Mouse (Mus musculus) left cerebral cortex, postnatal 14 days (tissue): Measurements from ENCODE around the gene Rrp1. TPM values are rescaled to one million over a fixed set of nuclear protein-coding genes. Genes with fewer than 3 reads are reported as not detected.

ENCODE experiments used
- DNase-seq, 2 experiments: peaks; one replicate each; pipeline ENCODE4 v3.0.0; 2021 to 2022; ENCODE audit warnings: low spot score in 2 of 2, mixed read lengths in 1 of 2
- intact Hi-C: fragments of 180-260 bp; cut with DNase I; formaldehyde crosslinking; loops from one replicate; pipeline ENCODE4 v1.15.1; 2025
- long read RNA-seq, 2 experiments: library from polyadenylated mRNA; stranded (forward); transcript quantifications; one replicate each; pipeline ENCODE4 v2.0.0; 2021
- total RNA-seq, 2 experiments: library from RNA; stranded (reverse); gene quantifications; 2 replicates each; pipeline ENCODE4 v1.2.3; 2021

Gene Rrp1
- 100 to 1,000 TPM; 355 to 365 TPM for total RNA-seq
- long read RNA-seq, experiment 1, partial matches to known transcripts, result 17 of 45 reads
- long read RNA-seq, experiment 1, other reads (novel, unspliced or antisense), result 28 of 45 reads
- long read RNA-seq, experiment 2, partial matches to known transcripts, result 16 of 42 reads
- long read RNA-seq, experiment 2, other reads (novel, unspliced or antisense), result 26 of 42 reads

DNA sequence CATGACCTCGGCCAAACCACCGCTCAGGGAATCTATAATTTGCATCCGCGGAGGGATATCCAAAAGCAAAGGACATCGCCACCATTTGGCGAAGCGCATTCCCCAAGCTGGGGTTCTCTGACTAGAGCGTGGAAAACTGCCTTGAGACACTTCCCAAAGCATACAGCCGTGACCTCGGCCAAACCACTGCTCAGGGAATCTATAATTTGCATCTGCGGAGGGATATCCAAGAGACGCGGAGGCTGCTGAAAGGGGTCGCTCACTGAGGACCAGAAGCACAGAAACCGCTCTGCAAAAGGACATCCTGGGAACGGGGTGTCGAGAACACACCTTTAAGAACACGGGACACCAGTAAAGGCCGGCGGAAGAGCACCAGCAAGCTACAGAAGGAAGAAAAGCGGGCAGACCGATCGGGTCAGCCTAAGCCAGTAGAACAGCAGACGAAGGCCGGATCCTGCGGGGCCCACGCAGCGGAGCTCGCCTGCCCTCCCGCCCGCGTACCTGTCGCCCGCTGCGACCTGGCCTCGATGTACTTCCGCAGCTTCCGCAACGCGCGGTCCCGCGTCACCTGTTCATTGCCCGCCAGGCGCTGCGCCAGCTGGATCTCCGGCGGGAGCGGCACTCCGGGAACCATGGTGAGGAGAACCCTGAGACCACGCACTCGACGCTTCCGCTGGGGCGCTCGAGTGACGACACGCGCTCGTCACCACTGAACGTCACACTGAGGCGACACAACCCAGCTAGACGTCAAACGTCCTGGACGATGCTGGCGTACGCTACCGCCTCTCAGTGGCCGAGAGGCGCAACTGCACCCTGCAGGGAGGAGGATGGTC is at the start of gene Rrp1:
Gene Rrp1 (minus strand): TSS at position 725 of the 833 bp plus-strand sequence.
- intact Hi-C loops, result no loop called here
- DNase-seq, result peak; percentile 97 to 98

DNA sequence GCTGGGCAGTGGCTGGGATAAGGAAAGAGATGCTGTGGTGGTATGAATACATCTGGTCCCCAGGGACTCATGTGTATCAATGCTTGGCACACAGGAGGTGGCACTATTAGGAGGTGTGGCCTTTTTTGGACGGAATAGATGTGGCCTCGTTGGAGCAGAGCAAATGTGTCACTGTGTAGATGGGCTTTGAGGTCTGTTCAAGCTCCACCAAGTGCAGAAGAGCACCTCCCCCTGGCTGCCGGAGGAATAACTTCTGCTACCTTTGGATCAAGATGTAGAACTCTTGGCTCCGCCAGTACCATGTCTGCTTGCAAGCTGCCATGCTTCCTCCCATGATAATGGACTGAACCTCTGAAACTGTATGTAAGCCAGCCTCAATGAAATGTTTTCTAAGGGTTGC is 48.9 kb upstream of the Rrp1 start:
- no peak for DNase-seq
- intact Hi-C loops, result no loop called here

DNA sequence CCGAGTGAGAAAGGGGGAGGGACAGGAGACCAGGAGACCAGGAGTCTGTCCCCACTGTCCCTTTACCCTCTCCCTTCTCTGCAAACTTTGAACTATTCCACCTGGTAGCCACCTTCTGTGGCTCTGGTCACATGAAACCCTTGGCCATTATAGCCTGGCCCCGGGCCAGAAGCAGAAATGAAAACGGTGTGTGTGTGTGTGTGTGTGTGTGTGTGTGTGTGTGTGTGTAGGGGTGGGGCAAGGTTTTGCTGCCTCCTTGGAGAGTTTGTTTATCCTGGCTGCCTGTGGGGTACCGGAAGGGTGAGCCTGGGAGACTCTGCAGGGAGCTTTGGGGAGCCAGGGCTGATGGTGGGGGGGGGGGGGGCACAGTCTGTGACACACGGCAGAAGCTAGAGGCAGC is 47.6 kb upstream of the Rrp1 start:
- DNase-seq, result no peak
- intact Hi-C loops, result no loop called here

DNA sequence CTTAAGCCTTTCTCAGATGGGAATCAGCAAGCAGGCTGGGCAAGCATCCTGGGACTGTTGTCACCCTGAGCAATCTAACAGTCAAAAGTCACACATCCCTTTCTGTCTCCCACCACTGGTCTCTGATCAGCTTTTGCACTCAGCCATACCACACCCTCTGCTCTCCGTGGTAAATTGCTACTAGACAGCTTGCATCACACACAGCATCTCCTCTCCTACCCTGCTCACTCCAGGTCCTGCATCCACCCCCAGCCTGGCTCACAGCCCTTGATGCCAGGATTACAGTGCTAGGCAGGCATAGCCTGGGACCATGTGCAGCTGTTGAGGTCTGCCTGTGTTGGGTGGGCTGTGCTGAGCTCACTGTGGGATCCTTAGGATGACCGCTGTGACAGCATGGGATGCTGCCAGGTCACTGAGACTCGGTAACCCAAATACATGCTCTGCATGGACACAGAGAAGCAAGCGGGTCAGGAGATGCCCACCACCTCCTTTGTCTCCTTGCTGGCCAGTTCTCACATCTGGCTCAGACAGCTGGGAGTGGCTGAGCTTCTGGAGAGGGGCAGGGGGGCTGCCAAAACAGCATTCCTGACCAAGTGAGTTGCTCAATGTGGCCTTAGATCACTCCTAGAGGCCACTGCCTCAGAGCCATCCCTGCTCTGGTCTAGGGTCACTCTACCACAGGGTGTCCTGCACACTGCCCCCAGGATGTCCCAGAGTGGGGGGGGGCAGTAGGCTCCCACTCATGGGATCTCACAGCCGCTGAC is 45.7 kb upstream of the Rrp1 start:
- intact Hi-C loops, result no loop called here
- DNase-seq, result peak in 1 of 2 experiments; percentile 56

GRCm38 (mm10) chr10:78457495-78458347 is 44.9 kb upstream of the Rrp1 start:
- DNase-seq, result peak; percentile 41 to 69
- intact Hi-C loops, result no loop called here

DNA sequence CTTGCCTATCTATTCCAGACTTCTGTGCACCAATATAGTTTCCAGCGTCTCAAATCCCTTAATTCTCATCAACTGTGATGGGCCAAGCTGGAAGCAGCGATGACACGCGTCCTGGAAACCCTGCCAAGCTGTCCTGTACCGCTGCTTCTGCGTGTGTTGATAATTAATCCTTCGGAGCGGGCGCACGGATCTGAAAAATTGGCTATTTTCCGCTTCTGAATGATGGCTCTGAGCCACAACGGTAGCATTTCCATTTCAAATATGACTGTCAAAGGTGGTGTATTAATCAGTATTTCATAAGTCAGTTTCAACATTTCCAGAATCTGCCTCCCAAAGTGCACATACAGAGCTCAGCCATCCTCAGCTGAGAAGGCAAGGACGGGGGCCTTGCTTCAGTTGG is 43.9 kb upstream of the Rrp1 start:
- intact Hi-C loops, result no loop called here
- no peak for DNase-seq

GRCm38 (mm10) chr10:78452641-78453040 is 39.8 kb upstream of the Rrp1 start:
- DNase-seq, result peak in 1 of 2 experiments; percentile 16

DNA sequence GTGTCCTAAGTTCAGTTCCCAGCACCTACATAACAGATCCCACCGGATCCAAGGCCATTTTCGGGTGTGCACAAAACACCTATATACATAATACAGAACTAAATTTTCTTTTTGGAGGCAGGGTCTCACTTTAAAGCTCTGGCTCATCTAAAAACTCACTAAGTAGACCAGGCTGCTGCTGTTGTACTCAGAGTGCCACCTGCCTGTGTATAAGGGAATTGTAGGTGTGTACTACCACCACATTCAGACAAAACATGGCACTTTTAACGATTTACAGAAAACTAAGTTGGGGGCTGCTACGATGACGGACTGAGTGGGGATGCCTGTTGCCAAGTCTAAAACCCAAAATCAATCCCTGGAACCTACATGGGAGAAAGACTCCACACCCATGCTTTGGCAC is 37.9 kb upstream of the Rrp1 start:
- intact Hi-C loops, result no loop called here
- no peak for DNase-seq

More at GRCm38 (mm10) chr10:78452641-78453040, 39.8 kb upstream of the Rrp1 start:
- intact Hi-C loops, result no loop called here

- intact Hi-C loops, result no loop called here
- DNase-seq, result no peak
These were observed 34.6 kb upstream of the Rrp1 start for GRCm38 (mm10) chr10:78447396-78447795.

- intact Hi-C loops, result no loop called here
- no peak for DNase-seq
These were observed 33.4 kb upstream of the Rrp1 start for GRCm38 (mm10) chr10:78446195-78446594.

- intact Hi-C loops, result no loop called here
- no peak for DNase-seq
These were observed 29.4 kb upstream of the Rrp1 start for GRCm38 (mm10) chr10:78442292-78442691.

- DNase-seq, result no peak
- intact Hi-C loops, result no loop called here
These were observed 28.8 kb upstream of the Rrp1 start for GRCm38 (mm10) chr10:78441606-78442005.

GRCm38 (mm10) chr10:78440812-78441211 is 28.0 kb upstream of the Rrp1 start:
- DNase-seq, result peak in 1 of 2 experiments; percentile 20
- intact Hi-C loops, result no loop called here

GRCm38 (mm10) chr10:78439990-78440389 is 27.1 kb upstream of the Rrp1 start:
- DNase-seq, result no peak
- intact Hi-C loops, result loop anchor here (2.0 to 10.0 kb wide), 2 partner anchors 47 to 165 kb away; no protein-coding TSS in a partner anchor

DNA sequence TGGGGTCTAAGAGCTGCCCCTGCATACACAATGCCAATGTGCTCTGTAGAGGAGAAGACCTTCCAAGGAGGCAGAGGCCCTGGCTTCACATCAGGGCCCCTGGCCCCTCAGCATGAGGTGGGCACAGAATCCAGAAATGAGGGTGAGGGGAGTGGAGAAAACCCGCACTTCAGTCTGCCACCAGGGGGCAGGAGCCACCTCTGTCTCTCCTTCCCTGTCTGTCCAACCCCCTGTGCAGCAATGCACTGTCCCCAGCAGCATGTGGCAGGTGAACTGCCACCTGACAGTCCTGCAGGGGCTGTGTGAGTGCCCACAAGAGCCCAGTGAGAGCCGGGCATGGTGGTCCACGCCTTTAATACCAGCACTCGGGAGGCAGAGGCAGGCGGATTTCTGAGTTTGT is 26.7 kb upstream of the Rrp1 start:
- intact Hi-C loops, result loop anchor here (2.0 to 10.0 kb wide), 2 partner anchors 47 to 165 kb away; no protein-coding TSS in a partner anchor

GRCm38 (mm10) chr10:78438094-78438493 is 25.3 kb upstream of the Rrp1 start:
- intact Hi-C loops, result loop anchor here (2.0 to 10.0 kb wide), 2 partner anchors 49 to 167 kb away; no protein-coding TSS in a partner anchor

More for the DNA sequence above, 26.7 kb upstream of the Rrp1 start:
- DNase-seq, result peak in 1 of 2 experiments; percentile 29

DNA sequence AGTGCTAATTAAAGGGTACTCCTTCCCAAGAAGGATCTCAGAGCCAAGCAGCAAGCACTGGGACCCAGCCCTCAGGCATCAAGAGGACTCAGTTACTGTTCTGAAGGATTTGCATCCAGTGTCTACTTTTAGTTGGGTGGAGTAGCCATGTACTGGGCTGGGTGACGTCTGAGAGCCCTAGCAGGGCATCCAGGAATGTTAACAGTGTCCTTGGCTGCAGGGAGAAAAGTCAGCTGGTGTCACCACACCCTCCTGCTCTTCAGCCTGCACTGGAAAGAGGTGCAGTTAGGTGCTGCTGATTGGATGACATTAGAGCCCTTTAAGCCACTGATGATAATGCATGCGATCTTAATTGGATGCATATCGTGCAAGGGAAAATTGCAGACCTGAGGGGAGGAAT is 20.0 kb upstream of the Rrp1 start:
- no peak for DNase-seq
- intact Hi-C loops, result loop anchor here (10.0 kb wide), 1 partner anchor 172 kb away; no protein-coding TSS in a partner anchor

More at GRCm38 (mm10) chr10:78438094-78438493, 25.3 kb upstream of the Rrp1 start:
- peak; percentile 80 to 82 for DNase-seq

DNA sequence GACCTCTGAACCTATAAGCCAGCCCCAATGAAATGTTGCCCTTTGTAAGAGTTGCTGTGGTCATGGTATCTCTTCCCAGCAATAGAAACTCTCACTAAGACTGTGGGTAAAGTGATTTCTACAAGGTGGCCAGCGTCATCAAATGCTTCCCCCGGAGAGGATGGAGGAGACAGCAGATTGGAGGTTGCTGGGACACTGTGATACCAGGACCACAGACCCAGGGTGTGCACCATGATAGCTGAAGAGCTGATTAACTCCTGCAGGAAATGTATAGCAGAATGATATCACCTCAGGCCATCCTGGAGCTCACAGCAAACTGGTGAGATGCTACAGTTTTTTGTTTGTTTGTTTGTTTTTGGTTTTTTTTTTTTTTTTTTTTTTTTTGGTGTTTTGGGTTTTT is 16.9 kb upstream of the Rrp1 start:
- intact Hi-C loops, result loop anchor here (10.0 kb wide), 1 partner anchor 175 kb away; no protein-coding TSS in a partner anchor
- no peak for DNase-seq

DNA sequence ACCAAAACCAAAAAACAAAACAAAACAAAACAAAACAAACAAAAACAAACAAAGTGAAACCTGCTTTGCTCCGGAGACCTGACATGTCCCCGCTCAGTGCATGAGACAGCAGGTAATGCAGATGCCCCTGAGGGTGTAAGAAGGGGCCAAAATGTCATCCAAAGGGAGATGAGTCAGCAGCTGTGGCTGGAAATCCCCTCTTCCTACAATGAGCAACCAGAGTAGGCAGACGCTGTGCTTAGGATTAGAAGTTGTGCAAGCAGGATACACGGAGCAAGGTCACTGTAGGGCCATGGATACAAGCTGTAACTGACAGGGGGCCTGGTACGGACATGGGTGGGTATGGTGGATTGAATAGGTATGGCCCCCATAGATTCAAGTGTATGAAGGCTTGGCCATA is 16.3 kb upstream of the Rrp1 start:
- intact Hi-C loops, result no loop called here

More for the DNA sequence above, 16.3 kb upstream of the Rrp1 start:
- no peak for DNase-seq
